Mouse (Mus musculus): ENCODE measurements at regions not wholly inside any gene's neighbourhood (a gene's known extent, or its start where the extent isn't known, plus 50 kb on each side); places are given as distances from the start of the nearest gene placed in this dataset.

DNA sequence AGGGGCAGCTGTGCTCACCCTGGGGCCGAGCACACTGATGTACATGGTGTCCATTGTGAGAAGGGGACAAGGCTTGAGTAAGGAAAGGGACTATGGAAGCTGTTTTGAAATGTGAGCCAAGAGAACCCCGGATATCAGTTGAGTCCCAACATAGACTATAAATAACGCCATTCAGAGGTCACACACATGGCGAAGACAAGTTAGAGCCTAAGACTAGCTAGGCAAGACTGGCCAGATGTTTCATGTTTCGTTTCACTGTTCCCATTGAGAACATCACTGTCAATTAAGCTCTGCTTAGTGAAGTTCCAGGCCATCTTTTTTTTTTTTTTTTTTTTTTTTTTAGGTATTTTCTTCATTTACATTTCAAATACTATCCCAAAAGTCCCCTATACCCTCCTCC is 1889.1 kb upstream of the Lrrc6 start:
- 79% methylated on average over 5 of the region's 5 CpGs for WGBS
- ATAC-seq: no peak

DNA sequence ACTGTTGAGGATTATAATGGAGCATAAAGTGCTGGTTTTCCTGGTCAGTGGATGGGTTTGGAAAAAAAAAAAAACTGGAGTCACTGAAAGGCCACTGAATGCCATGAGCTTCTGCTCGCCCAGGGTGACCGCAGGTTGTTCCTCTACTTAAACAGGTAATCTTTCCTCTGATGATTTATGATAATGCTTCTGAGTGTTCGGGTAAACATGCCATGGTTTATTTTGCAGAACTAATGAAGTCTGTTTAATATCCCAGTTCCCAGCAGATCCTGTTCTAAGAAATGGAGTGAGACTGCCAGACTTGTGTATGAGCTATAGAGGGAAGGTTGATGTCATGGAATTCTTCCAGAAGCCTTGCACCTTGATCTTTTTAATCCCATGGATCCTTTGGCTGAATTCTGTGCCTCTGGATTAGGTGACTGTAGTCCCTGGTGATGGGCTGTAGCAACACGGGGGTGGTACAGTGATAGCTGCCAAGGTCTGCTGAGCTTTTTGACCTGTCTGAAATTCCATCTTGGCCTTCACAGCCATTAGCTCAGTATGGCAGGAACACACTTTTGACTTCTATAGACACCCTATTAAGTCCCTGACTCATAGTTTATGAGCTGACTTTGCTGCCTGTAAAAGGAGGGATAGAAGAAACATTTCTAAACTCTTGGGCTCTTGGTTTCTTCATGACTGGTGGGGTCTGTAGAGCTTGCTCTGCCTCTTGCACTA is 1886.8 kb upstream of the Lrrc6 start:
- WGBS: 49% methylated on average over 4 of the region's 4 CpGs
- Histone ChIP-seq H3K4me1 (replicated peaks) (no peaks in the 10 kb centered on the region), H3K9ac (no peak overlapping the region), H3K4me3 (replicated peaks) (no peak overlapping the region), H3K9me3 (no peaks in the 10 kb centered on the region), H3K27me3 (replicated peaks) (no peaks in the 10 kb centered on the region), H3K4me2 (replicated peaks) (no peak overlapping the region), H3K27ac (no peak overlapping the region), H3K36me3 (no peaks in the 10 kb centered on the region)
- ATAC-seq: no peak

More for the DNA sequence above, 1889.1 kb upstream of the Lrrc6 start:
- H3K4me2 ChIP-seq (replicated peaks): no peak overlapping the region
- no peak overlapping the region for H3K9ac ChIP-seq
- H3K4me3 ChIP-seq (replicated peaks): no peak overlapping the region
- no peaks in the 10 kb centered on the region for H3K9me3 ChIP-seq
- no peaks in the 10 kb centered on the region for H3K36me3 ChIP-seq
- H3K4me1 ChIP-seq (replicated peaks): no peaks in the 10 kb centered on the region
- no peak overlapping the region for H3K27ac ChIP-seq
- no peaks in the 10 kb centered on the region for H3K27me3 ChIP-seq (replicated peaks)

GRCm38 (mm10) chr15:68384571-68385335 is 1884.0 kb upstream of the Lrrc6 start:
- 66% methylated on average over 10 of the region's 10 CpGs for WGBS
- H3K27me3 ChIP-seq (replicated peaks): no peaks in the 10 kb centered on the region
- H3K4me2 ChIP-seq (replicated peaks): no peak overlapping the region
- no peak overlapping the region for H3K4me3 ChIP-seq (replicated peaks)
- no peaks in the 10 kb centered on the region for H3K4me1 ChIP-seq (replicated peaks)
- H3K27ac ChIP-seq: no peak overlapping the region
- no peak for ATAC-seq
- no peaks in the 10 kb centered on the region for H3K36me3 ChIP-seq
- no peak overlapping the region for H3K9ac ChIP-seq
- H3K9me3 ChIP-seq: no peaks in the 10 kb centered on the region

DNA sequence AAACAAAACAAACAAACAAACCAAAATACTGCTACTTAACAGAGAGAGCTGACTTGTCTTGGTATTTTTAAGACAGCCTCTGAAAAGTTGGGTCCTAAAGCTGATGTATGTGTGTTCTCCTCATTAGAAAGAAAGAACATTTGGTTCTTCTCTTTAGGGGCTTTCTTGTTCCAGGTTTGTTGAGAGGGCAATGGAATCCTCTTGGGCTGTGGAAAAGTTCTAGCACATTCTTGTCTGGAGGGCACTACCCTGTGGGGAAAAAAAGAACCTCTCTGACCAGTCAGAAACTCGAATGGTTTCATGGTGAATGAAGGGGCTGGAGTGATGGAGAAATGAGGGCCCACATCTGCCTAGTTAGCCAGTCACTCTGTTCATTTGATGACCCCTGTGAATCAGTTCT is 1874.5 kb upstream of the Lrrc6 start:
- H3K4me1 ChIP-seq (replicated peaks): no peaks in the 10 kb centered on the region
- H3K9ac ChIP-seq: no peak overlapping the region
- no peak overlapping the region for H3K4me3 ChIP-seq (replicated peaks)
- H3K36me3 ChIP-seq: no peaks in the 10 kb centered on the region
- H3K27me3 ChIP-seq (replicated peaks): no peaks in the 10 kb centered on the region
- no peaks in the 10 kb centered on the region for H3K9me3 ChIP-seq
- ATAC-seq: no peak
- H3K27ac ChIP-seq: no peak overlapping the region
- WGBS: 38% methylated on average over 1 of the region's 1 CpGs
- H3K4me2 ChIP-seq (replicated peaks): no peak overlapping the region

- no peaks in the 10 kb centered on the region for H3K36me3 ChIP-seq
- H3K4me1 ChIP-seq (replicated peaks): no peaks in the 10 kb centered on the region
- 71% methylated on average over 3 of the region's 3 CpGs for WGBS
- H3K4me3 ChIP-seq (replicated peaks): no peak overlapping the region
- no peak overlapping the region for H3K9ac ChIP-seq
- ATAC-seq: no peak
- H3K9me3 ChIP-seq: no peaks in the 10 kb centered on the region
- no peak overlapping the region for H3K27ac ChIP-seq
- H3K4me2 ChIP-seq (replicated peaks): no peak overlapping the region
- H3K27me3 ChIP-seq (replicated peaks): no peaks in the 10 kb centered on the region
These were observed 1866.1 kb upstream of the Lrrc6 start for GRCm38 (mm10) chr15:68366816-68367215.

- H3K4me2 ChIP-seq (replicated peaks): peak overlapping the region; percentile 77
- ATAC-seq: peak; percentile 95
- no peaks in the 10 kb centered on the region for H3K27me3 ChIP-seq (replicated peaks)
- no peaks in the 10 kb centered on the region for H3K4me1 ChIP-seq (replicated peaks)
- peak overlapping the region; percentile 87 for H3K9ac ChIP-seq
- peak overlapping the region; percentile 89 for H3K4me3 ChIP-seq (replicated peaks)
- no peaks in the 10 kb centered on the region for H3K9me3 ChIP-seq
- H3K36me3 ChIP-seq: no peaks in the 10 kb centered on the region
- WGBS: under 1% methylated on average over 64 of the region's 72 CpGs
- H3K27ac ChIP-seq: peak overlapping the region; percentile 93
These were observed 1862.5 kb upstream of the Lrrc6 start for GRCm38 (mm10) chr15:68363058-68363735.

- Histone ChIP-seq H3K9ac (peak overlapping the region; percentile 87), H3K4me1 (replicated peaks) (no peaks in the 10 kb centered on the region), H3K4me3 (replicated peaks) (peak overlapping the region; percentile 89), H3K36me3 (no peaks in the 10 kb centered on the region), H3K4me2 (replicated peaks) (peak overlapping the region; percentile 77), H3K9me3 (no peaks in the 10 kb centered on the region), H3K27me3 (replicated peaks) (no peaks in the 10 kb centered on the region), H3K27ac (peak overlapping the region; percentile 93)
- peak; percentile 74 for ATAC-seq
- under 1% methylated on average over 59 of the region's 121 CpGs for WGBS
These were observed 1861.7 kb upstream of the Lrrc6 start for GRCm38 (mm10) chr15:68362081-68363057.

- Histone ChIP-seq H3K27ac (0 out of 2 replicates have a peak overlapping the region, but pooled peaks have one; percentile 93), H3K36me3 (no peaks in the 10 kb centered on the region), H3K4me2 (replicated peaks) (peak overlapping the region; percentile 77), H3K4me3 (replicated peaks) (peak overlapping the region; percentile 89), H3K9me3 (no peaks in the 10 kb centered on the region), H3K9ac (peak overlapping the region; percentile 87), H3K27me3 (replicated peaks) (no peaks in the 10 kb centered on the region), H3K4me1 (replicated peaks) (no peaks in the 10 kb centered on the region)
- WGBS: 35% methylated on average over 6 of the region's 6 CpGs
- no peak for ATAC-seq
These were observed 1860.5 kb upstream of the Lrrc6 start for GRCm38 (mm10) chr15:68360956-68361908.

DNA sequence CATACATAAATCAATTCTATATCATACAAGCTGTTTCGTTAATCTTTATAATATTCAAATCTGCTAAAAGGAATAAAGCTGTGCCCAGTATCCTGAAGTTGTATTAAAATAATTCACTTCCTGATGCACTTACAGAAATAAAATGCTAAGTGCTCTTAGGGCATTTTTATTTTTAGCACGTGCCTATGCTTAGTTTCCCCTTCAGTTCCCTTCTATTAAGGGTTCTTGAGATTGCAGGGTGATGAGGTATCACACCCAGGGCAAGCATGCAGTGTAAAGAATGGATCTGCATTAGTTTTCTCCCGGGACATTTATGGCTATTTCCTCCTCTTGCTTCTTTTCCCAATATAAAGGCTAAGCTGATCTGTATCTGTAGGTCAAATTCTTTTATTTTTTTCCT is 1858.8 kb upstream of the Lrrc6 start:
- Histone ChIP-seq H3K4me2 (replicated peaks) (no peak overlapping the region), H3K4me3 (replicated peaks) (no peak overlapping the region), H3K9me3 (no peaks in the 10 kb centered on the region), H3K9ac (no peak overlapping the region), H3K36me3 (no peaks in the 10 kb centered on the region), H3K4me1 (replicated peaks) (no peaks in the 10 kb centered on the region), H3K27me3 (replicated peaks) (no peaks in the 10 kb centered on the region), H3K27ac (no peak overlapping the region)
- WGBS: 62% methylated on average over 3 of the region's 3 CpGs
- ATAC-seq: no peak

GRCm38 (mm10) chr15:68355957-68356356 is 1855.2 kb upstream of the Lrrc6 start:
- no peak overlapping the region for H3K4me2 ChIP-seq (replicated peaks)
- H3K9ac ChIP-seq: no peak overlapping the region

DNA sequence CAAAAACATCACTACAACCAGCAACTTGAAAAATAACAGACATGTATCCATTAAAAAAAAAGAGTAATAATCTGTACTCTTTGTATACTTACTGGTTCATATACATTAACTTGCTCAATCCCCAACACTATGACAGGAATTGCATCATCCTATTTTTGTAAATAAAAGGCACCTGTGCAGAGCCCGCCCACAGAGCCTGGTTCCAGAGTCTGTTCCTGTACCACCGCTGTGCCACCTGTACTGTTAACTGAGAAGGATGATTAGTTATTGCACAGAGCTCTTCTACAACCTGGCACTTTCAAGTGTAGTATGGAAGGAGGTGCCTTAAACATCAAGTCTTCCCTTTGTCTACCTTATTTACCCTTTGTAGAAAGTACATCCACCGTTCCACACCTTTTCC is 1843.9 kb upstream of the Lrrc6 start:
- Histone ChIP-seq H3K27ac (no peak overlapping the region), H3K36me3 (no peaks in the 10 kb centered on the region), H3K27me3 (replicated peaks) (no peaks in the 10 kb centered on the region), H3K9ac (no peak overlapping the region), H3K4me2 (replicated peaks) (no peak overlapping the region), H3K4me3 (replicated peaks) (no peak overlapping the region), H3K9me3 (no peaks in the 10 kb centered on the region), H3K4me1 (replicated peaks) (no peaks in the 10 kb centered on the region)
- WGBS: 80% methylated on average over 3 of the region's 3 CpGs
- no peak for ATAC-seq

More at GRCm38 (mm10) chr15:68355957-68356356, 1855.2 kb upstream of the Lrrc6 start:
- no peaks in the 10 kb centered on the region for H3K9me3 ChIP-seq
- ATAC-seq: no peak
- no peak overlapping the region for H3K4me3 ChIP-seq (replicated peaks)
- no peaks in the 10 kb centered on the region for H3K4me1 ChIP-seq (replicated peaks)
- no peaks in the 10 kb centered on the region for H3K27me3 ChIP-seq (replicated peaks)
- WGBS: 79% methylated on average over 1 of the region's 1 CpGs
- no peak overlapping the region for H3K27ac ChIP-seq
- no peaks in the 10 kb centered on the region for H3K36me3 ChIP-seq

Data from intestine, embryonic 15.5 days (tissue).